Mouse (Mus musculus) G1E (cell line): ENCODE data around the gene Myadm.

ENCODE experiments used
- CTCF ChIP-seq: IDR thresholded peaks from 2 replicates; pipeline ENCODE4 v1.5.1; 2012; ENCODE audit warnings: low read depth, low read length, inconsistent platforms, mixed read lengths
- GATA1 ChIP-seq: IDR thresholded peaks from 2 replicates; pipeline ENCODE4 v1.6.1; 2012; ENCODE audit warnings: borderline replicate concordance, low read length, inconsistent platforms, mixed read lengths
- TAL1 ChIP-seq: conservative IDR thresholded peaks from 2 replicates; pipeline ENCODE4 v1.6.1; 2012; ENCODE audit warnings: low read depth, low read length, inconsistent platforms, mixed read lengths

DNA sequence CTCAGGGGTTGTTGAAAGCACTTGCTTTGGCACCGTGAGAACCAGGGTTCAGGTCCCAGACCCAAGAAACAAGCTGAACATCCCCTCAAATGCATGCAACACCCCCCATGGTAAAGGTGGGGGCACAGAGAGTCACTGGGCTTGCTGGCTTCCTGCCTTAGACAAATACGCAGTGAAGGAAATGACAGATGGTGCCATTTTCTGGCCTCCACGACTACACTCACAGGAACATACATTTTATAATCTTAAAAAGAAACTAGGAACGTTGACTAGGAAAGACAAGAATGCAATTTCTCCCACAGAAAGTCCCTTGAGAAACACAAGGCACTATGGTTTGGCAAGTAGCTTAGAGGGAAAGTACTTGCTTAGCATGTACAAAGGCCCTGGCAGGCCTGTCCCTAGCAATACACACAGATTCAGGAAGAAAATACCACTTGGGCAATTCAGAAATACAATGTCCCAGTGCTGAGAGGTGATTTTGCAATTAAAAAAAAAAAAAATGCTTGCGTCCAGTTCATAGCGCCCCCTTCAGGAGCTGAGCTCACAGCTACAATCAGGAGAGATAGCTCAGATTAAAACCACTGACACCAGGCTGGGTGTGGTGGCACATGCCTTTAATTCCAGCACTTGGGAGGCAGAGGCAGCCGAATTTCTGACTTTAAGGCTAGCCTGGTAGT is 11.2 kb downstream of the Myadm start:
- TF ChIP-seq CTCF (no peak), GATA1 (no peak), TAL1 (no peak)
